Mouse (Mus musculus): ENCODE data around the gene Dnmt3l. TPM values are rescaled to one million over a fixed set of nuclear protein-coding genes. Genes with fewer than 3 reads are reported as not detected.
"Not testable (repeated sequence)": the region's sequence is repeated elsewhere in the genome, so short reads cannot be mapped to it uniquely, and the experiment has no call there.

Gene Dnmt3l
- polyA plus RNA-seq, 1 experiment = not detected

DNA sequence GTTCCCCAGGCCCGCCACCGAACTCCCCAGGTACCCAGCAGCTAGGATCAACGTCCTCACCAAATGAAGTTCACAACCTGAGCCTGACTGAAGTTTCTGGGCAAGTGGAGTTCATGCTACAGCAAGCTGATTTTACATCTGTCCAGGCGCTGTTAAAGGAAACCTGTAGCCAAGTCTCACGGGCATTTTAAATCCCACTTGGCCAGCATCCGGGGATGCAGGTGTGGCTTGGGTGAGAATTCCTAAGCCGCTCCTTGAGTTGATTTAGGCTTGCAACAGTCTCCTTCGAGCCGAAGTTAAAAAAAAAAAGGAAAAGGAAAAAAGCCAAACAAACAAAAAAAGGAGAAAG lies 31.8 kb upstream of the Dnmt3l start, which contains the start of gene Pfkl:
Pfkl (minus strand) TSS at position 139 of the 349 bp plus-strand sequence.
- H3K4me1 ChIP-seq = peaks cover 62% of the 10 kb centered on the region

DNA sequence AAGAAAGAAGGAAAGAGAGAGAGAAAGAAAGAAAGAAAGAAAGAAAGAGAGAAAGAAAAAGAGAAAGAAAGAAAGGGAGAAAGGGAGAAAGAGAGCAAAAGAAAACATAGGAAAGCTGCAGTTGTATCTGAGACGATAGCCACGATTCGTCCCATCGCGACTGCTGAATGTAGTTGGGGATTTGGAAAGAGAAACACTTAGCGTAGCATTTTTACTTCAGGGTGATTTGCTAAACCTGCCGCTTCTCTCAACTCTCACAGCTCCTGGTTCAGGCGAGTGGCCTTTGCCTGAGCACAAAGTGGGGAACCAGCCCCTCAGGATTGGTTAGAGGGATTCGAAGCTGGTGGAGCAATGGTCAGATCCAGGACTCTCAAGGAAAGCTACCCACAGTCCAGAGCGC lies 31.4 kb upstream of the Dnmt3l start:
- H3K4me3 ChIP-seq (replicated peaks) = peak overlapping the region; percentile 90
- H3K27me3 ChIP-seq (replicated peaks) = no peaks in the 10 kb centered on the region
- H3K36me3 ChIP-seq (replicated peaks; ENCODE audit: low read length) = peaks cover 31% of the 10 kb centered on the region
- no peak for TF ChIP-seq FLI1 (IDR thresholded peaks at IDR 0.05; ENCODE audit: low read length)
- no peak for TF ChIP-seq GATA1 (IDR thresholded peaks at IDR 0.05; ENCODE audit: borderline replicate concordance, low read length)
- peaks cover 59% of the 10 kb centered on the region for H3K4me1 ChIP-seq
- H3K9me3 ChIP-seq = peaks cover 4% of the 10 kb centered on the region; the same call in 1 of the 2 replicates

More for the DNA sequence above, 31.8 kb upstream of the Dnmt3l start, which contains the start of gene Pfkl:
- TF ChIP-seq FLI1 (IDR thresholded peaks at IDR 0.05; ENCODE audit: low read length) (no peak), GATA1 (IDR thresholded peaks at IDR 0.05; ENCODE audit: borderline replicate concordance, low read length) (no peak)
- Histone ChIP-seq H3K36me3 (replicated peaks; ENCODE audit: low read length) (peaks cover 35% of the 10 kb centered on the region), H3K27me3 (replicated peaks) (no peaks in the 10 kb centered on the region), H3K9me3 (peaks cover 2% of the 10 kb centered on the region; the same call in 1 of the 2 replicates), H3K4me3 (replicated peaks) (peak within 1 kb of the TSS; percentile 99)

DNA sequence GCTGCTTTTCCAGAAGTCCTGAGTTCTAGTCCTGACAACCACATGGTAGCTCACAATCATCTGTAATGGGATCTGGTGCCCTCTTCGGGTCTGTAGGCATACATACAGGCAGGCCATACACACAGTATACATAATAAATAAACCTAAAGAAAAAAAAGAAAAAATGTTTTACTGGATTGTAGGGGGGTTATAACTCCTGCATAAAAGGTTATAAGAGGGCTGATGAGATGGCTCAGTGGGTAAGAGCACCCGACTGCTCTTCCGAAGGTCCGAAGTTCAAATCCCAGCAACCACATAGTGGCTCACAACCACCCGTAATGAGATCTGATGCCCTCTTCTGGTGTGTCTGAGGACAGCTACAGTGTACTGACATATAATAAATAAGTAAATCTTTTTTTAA lies 30.6 kb upstream of the Dnmt3l start:
- H3K36me3 ChIP-seq (replicated peaks; ENCODE audit: low read length) = peaks cover 23% of the 10 kb centered on the region
- H3K9me3 ChIP-seq; H3K27me3 ChIP-seq (replicated peaks); H3K4me3 ChIP-seq (replicated peaks): not testable (repeated sequence)
- H3K4me1 ChIP-seq = peaks cover 58% of the 10 kb centered on the region

DNA sequence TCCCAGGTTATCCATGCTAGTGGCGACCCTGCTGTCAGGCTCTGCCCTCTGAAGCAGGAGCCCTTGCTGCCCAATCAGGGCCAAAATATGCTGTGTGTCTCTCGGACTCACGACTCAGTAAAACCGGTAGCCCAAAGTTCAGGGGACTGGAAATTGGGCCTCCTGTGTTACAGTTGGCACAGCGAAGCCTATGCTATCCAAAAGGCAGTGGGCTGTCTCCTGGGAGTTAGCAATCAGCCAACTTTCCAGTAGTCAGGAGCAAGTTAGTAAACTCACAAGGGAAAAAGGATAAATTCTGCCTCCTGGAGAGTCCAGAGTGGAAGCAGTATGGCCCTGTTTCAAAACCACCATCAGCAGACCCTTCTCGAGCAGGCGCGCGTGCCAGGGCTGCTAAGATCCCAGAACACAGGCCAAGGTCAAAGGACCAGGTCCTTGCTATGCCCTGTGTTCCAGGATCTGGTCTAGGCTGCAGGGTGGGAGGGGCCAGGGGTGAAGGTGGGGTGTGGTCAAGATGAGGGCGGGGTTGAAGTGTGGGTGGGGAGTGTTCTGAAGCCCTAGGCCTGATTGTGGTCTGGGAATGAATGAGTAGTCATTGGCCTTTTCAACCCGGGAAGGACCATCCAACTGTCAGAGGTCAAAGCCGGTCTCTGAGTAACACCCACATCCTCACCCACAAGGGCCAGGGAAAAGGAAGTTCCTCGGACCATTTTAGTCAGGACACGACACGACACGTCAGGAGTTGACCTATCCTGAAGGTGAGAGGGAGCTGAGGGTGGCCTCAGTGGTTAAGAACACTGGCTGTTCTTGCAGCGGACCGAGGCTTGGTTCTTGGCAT lies 28.9 kb upstream of the Dnmt3l start:
- Histone ChIP-seq H3K27me3 (replicated peaks) (peaks cover 4% of the 10 kb centered on the region), H3K9me3 (peaks cover 4% of the 10 kb centered on the region; the same call in 1 of the 2 replicates), H3K36me3 (replicated peaks; ENCODE audit: low read length) (peaks cover 10% of the 10 kb centered on the region), H3K4me1 (peaks cover 52% of the 10 kb centered on the region), H3K4me3 (replicated peaks) (peak overlapping the region; percentile 28)
- no peak for TF ChIP-seq GATA1 (IDR thresholded peaks at IDR 0.05; ENCODE audit: borderline replicate concordance, low read length)
- no peak for TF ChIP-seq FLI1 (IDR thresholded peaks at IDR 0.05; ENCODE audit: low read length)

DNA sequence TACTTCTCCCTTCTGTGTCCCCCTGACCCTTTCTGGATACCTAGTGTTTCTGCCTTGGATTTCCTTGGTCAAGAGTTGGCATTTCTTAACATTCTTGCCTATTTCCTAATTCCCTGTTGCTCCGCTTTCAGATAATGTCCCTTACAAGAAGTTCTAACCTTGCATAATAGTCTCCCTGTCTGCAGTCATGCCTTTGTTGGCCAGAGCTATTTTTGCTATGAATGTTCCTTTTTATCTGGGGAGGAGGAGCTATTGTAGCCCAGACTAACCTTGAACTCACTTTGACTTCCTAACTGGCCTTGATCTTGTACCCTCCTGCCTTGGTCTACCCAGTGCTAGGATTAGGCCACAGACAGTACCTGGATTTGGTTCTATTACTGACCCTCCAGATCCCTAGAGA lies 26.3 kb upstream of the Dnmt3l start:
- TF ChIP-seq GATA1 (IDR thresholded peaks at IDR 0.05; ENCODE audit: borderline replicate concordance, low read length) = no peak
- Histone ChIP-seq H3K9me3 (peaks cover 4% of the 10 kb centered on the region; the same call in 1 of the 2 replicates), H3K27me3 (replicated peaks) (peaks cover 4% of the 10 kb centered on the region), H3K36me3 (replicated peaks; ENCODE audit: low read length) (no peaks in the 10 kb centered on the region), H3K4me1 (peaks cover 49% of the 10 kb centered on the region), H3K4me3 (replicated peaks) (no peak overlapping the region)

DNA sequence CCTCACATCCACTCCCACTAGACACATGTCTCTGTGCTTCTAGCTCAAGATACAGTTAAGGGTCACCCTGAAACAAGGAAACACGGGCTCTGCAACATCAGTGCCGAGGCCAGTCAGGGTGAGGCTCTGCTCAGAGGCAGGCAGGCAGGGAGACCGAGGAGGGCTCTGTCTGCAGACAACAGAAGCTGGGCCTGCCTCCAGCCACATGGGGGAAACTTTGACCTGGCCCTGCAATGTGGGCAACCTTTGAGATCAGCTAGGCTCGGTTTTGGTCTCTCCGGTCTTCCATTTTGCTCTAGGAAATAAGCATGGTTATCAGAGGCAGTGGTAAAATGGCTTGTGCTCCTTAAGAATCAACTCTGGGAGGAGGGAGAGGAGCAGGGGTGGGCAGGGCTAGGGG lies 25.4 kb upstream of the Dnmt3l start:
- H3K4me1 ChIP-seq = peaks cover 44% of the 10 kb centered on the region
- H3K27me3 ChIP-seq (replicated peaks) = peaks cover 4% of the 10 kb centered on the region
- H3K36me3 ChIP-seq (replicated peaks; ENCODE audit: low read length) = no peaks in the 10 kb centered on the region
- TF ChIP-seq GATA1 (IDR thresholded peaks at IDR 0.05; ENCODE audit: borderline replicate concordance, low read length) = no peak
- no peak for TF ChIP-seq FLI1 (IDR thresholded peaks at IDR 0.05; ENCODE audit: low read length)
- peaks cover 4% of the 10 kb centered on the region; the same call in 1 of the 2 replicates for H3K9me3 ChIP-seq
- H3K4me3 ChIP-seq (replicated peaks) = no peak overlapping the region

DNA sequence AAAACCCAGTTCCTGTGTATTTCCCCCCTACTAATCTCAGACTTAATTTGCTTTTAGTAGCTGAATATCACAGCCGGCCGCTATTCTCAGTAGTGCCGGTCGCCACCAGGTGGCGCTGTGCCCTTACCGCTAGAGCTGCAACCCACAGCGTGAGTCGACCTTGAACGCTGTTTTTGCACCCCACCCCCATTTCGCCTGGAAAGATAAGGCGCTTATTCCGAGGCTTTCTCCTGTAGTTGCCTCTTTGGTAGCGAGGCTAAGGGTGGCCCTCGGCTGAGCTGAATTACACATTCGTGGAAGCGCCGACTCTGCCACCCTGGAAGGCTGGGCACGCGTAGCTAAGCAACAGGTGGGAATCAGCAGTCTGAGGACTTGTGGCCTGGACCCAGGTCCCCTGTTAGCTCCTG lies 22.9 kb upstream of the Dnmt3l start:
- peaks cover 4% of the 10 kb centered on the region for H3K27me3 ChIP-seq (replicated peaks)
- H3K4me3 ChIP-seq (replicated peaks) = peak overlapping the region; percentile 89
- H3K36me3 ChIP-seq (replicated peaks; ENCODE audit: low read length) = no peaks in the 10 kb centered on the region
- H3K9me3 ChIP-seq = peaks cover 4% of the 10 kb centered on the region; the same call in 1 of the 2 replicates
- TF ChIP-seq GATA1 (IDR thresholded peaks at IDR 0.05; ENCODE audit: borderline replicate concordance, low read length) (peak; percentile 38; the same call in 1 of the 3 replicates), FLI1 (IDR thresholded peaks at IDR 0.05; ENCODE audit: low read length) (no peak)
- peaks cover 35% of the 10 kb centered on the region for H3K4me1 ChIP-seq

DNA sequence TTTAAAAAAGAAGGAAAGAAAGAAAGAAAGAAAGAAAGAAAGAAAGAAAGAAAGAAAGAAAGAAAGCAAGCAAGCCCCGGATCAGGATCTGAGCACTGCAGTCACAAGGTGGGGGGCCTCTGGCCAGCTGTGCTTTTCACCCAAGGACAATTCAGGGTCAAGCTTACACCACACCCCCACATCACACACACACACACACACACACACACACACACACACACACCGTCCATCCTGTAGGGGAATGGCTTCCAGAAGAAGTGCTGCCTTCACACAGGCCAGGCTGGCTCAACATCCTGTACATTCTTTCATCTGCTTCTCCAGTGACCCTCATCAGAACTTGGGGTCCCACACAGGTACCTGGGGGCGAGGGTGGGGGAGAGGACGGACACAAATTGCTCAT lies 22.5 kb upstream of the Dnmt3l start:
- TF ChIP-seq FLI1 (IDR thresholded peaks at IDR 0.05; ENCODE audit: low read length) (no peak), GATA1 (IDR thresholded peaks at IDR 0.05; ENCODE audit: borderline replicate concordance, low read length) (no peak)
- H3K36me3 ChIP-seq (replicated peaks; ENCODE audit: low read length) = no peaks in the 10 kb centered on the region
- peaks cover 35% of the 10 kb centered on the region for H3K4me1 ChIP-seq
- no peak overlapping the region for H3K4me3 ChIP-seq (replicated peaks)
- H3K9me3 ChIP-seq = peaks cover 4% of the 10 kb centered on the region; the same call in 1 of the 2 replicates
- H3K27me3 ChIP-seq (replicated peaks) = peaks cover 4% of the 10 kb centered on the region

DNA sequence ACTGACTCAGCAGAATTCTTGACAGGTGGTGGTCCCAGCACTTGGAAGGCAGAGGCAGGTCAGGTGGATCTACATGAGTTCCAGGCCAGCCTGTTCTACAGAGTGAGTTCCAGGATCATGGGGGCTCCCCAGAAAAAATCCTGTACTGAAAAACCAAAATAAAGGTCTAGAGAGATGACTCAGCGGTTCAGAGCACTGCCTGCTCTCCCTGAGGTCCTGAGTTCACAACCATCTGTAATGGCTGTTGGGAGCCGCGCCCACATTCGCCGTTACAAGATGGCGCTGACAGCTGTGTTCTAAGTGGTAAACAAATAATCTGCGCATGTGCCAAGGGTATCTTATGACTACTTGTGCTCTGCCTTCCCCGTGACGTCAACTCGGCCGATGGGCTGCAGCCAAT lies 21.8 kb upstream of the Dnmt3l start:
- H3K9me3 ChIP-seq; H3K4me3 ChIP-seq (replicated peaks); H3K36me3 ChIP-seq (replicated peaks; ENCODE audit: low read length); H3K27me3 ChIP-seq (replicated peaks): not testable (repeated sequence)
- peaks cover 35% of the 10 kb centered on the region for H3K4me1 ChIP-seq

DNA sequence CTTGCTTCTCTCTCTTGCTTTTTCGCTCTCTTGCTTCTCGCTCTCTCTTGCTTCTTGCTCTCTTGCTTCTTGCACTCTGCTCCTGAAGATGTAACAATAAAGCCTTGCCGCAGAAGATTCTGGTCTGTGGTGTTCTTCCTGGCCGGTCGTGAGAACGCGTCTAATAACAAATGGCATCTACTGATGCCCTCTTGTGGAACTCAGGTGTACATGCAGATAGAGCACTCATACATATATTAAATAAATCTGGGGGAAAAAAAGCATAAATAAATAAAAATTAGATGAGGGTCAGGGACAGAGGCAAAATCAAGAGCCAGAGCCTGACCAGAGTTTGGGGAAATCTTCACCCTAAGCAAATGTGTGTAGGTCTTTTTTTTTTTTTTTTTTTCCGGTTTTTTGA lies 16.3 kb upstream of the Dnmt3l start:
- not testable (repeated sequence) for H3K36me3 ChIP-seq (replicated peaks; ENCODE audit: low read length); H3K4me3 ChIP-seq (replicated peaks); H3K9me3 ChIP-seq; H3K4me1 ChIP-seq
- peaks cover 22% of the 10 kb centered on the region for H3K27me3 ChIP-seq (replicated peaks)

DNA sequence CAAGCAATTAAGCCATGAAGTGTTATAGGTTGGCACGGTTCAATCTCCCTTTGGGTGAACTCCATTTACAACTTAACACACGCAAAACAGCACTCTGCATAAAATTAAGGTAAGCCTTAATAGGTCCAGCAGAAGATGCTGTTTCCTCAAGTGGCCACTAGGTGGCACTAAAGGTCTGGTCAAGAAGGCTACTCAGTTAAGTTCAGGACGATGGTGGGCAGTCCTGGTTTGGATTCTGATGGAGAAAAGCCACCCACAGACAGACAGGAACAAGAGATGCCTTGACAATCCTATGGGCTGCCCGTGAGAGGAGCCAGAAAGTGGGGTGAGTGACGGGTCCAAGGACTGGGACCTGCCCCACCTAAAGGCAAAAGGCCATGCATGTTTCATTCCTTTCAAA lies 13.6 kb upstream of the Dnmt3l start:
- H3K4me3 ChIP-seq (replicated peaks) = no peak overlapping the region
- H3K9me3 ChIP-seq = no peaks in the 10 kb centered on the region
- TF ChIP-seq FLI1 (IDR thresholded peaks at IDR 0.05; ENCODE audit: low read length) (no peak), GATA1 (IDR thresholded peaks at IDR 0.05; ENCODE audit: borderline replicate concordance, low read length) (no peak)
- no peaks in the 10 kb centered on the region for H3K36me3 ChIP-seq (replicated peaks; ENCODE audit: low read length)
- peaks cover 4% of the 10 kb centered on the region for H3K4me1 ChIP-seq
- H3K27me3 ChIP-seq (replicated peaks) = peaks cover 42% of the 10 kb centered on the region

All from megakaryocyte, embryonic 14.5 days (primary cell).